Mouse (Mus musculus): ENCODE measurements at regions not wholly inside any gene's neighbourhood (a gene's known extent, or its start where the extent isn't known, plus 50 kb on each side); places are given as distances from the start of the nearest gene placed in this dataset.
A peak's percentile ranks its signal among the peaks of the same experiment; 100 is the strongest.

- DNase-seq (ENCODE audit: low read depth, low spot score) = no peak
Observed at GRCm38 (mm10) chr9:93098008-93098581, 556.1 kb downstream of the Plod2 start.

- no peak for DNase-seq (ENCODE audit: low read depth, low spot score)
Observed at GRCm38 (mm10) chr9:93130561-93130960, 588.5 kb downstream of the Plod2 start.

GRCm38 (mm10) chr9:93131620-93132200 lies 589.7 kb downstream of the Plod2 start:
- DNase-seq (ENCODE audit: low read depth, low spot score) = no peak

- no peak for DNase-seq (ENCODE audit: low read depth, low spot score)
Observed at GRCm38 (mm10) chr9:93136349-93136748, 594.3 kb downstream of the Plod2 start.

GRCm38 (mm10) chr9:93170071-93170470 lies 628.0 kb downstream of the Plod2 start:
- no peak for DNase-seq (ENCODE audit: low read depth, low spot score)

- DNase-seq (ENCODE audit: low read depth, low spot score) = no peak
Observed at GRCm38 (mm10) chr9:93186638-93187037, 644.6 kb downstream of the Plod2 start.

- no peak for DNase-seq (ENCODE audit: low read depth, low spot score)
Observed at GRCm38 (mm10) chr9:93232562-93232961, 690.5 kb downstream of the Plod2 start.

GRCm38 (mm10) chr9:93252146-93252545 lies 710.1 kb downstream of the Plod2 start:
- no peak for DNase-seq (ENCODE audit: low read depth, low spot score)

GRCm38 (mm10) chr9:93297332-93297731 lies 755.3 kb downstream of the Plod2 start:
- no peak for DNase-seq (ENCODE audit: low read depth, low spot score)

- peak; percentile 31 for DNase-seq (ENCODE audit: low read depth, low spot score)
Observed at GRCm38 (mm10) chr9:93306753-93307152, 764.7 kb downstream of the Plod2 start.

- no peak for DNase-seq (ENCODE audit: low read depth, low spot score)
Observed at GRCm38 (mm10) chr9:93328997-93329682, 787.1 kb downstream of the Plod2 start.

All from forelimb bud, embryonic 11.5 days (tissue).